Mouse (Mus musculus): ENCODE data around the gene Cdk5.

Cdk5 gene

DNA sequence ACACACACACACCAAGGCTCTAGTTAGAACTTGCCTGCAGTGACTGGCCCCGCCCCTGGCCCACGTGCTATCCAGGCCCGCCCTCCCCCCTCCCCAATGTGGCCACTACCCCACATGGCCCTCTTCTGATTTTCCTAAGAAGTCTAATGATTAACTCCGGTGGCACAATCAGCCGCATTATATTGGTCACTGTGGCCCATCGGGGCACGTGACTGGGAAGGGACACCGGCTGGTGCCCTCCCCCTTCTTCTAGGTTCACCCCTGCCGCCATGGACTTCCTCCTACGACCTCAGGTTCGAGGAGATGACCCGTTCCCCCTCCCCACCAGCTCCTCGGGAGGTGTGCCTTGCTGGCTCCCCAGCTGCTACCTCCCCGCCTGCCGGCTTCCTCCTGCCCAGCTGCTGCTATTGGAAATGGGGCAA lies 4.7 kb upstream of the Cdk5 start:
- no peak for DNase-seq (ENCODE audit: low spot score)

DNA sequence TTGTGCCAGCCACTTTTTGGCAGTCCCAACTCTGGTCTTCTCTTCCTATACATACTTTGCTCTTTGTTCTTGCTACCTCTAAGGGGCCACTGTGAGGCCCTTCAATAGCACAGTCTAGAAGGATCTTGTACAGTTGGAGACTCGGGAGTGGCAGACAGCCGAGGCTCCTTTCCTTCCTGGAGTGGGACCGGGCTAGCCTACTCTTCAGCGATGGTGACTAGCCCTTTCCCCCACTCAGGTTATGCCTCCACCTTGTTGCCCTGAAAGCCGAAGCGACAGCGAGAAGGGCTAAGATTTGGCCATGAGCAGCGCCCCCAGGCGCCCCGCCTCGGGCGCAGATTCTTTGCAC lies 3.9 kb upstream of the Cdk5 start:
- DNase-seq (ENCODE audit: low spot score) = no peak

DNA sequence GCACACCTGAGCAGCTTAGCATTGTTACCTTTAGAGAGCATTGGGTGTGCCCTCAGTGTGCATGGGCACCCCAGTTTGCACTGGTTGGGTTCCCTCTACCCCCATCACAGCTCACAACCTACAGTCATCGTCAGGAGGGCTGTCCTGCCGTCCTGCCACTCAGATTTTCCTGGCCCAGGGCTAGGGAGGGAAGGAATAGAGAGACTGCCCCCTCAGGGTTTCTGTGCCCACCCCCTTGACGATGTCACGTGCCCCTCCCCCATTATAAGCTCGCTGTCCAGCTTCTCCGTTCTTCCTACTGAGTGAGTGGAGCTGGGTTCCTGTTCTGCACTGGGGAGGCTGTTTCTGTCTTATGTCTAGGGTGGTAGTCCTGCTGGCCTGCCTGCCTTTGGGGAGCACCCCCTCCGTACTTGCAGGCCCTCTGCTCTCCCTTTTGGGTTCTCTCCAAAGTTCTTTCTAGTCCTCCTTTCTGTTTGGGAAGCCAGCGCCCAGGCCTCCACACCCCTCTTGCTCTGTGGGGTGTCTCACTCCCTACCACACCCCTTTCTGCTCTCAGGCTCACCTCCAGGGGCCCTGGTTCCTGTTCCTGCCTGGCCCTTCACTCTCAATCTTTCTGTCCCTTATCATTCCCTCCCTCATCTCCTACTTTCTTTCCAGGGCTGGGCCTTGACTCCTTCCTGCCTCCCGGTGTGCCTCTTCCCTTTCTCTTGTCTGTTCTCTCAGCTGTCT lies 3.4 kb upstream of the Cdk5 start:
- no peak for DNase-seq (ENCODE audit: low spot score)

DNA sequence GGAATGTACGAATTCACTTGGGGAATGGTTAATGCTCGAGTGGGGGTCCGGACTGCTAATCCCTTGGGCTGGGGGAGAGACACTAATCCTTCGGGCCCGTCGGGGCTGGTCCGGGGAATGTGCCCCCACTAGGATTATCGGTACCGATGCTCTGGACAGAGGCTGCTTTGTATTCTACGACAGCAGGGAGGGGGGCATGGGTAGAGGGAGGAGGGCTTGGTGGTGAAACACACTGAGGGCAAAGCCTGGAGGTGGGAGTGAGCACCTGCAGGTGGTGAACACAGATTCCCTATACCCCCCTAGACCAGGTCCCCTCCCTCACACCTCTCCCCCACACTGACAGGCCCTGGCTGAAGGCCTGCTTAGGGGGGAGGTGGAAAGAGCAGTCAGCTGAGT lies 2.7 kb upstream of the Cdk5 start:
- DNase-seq (ENCODE audit: low spot score) = no peak

DNA sequence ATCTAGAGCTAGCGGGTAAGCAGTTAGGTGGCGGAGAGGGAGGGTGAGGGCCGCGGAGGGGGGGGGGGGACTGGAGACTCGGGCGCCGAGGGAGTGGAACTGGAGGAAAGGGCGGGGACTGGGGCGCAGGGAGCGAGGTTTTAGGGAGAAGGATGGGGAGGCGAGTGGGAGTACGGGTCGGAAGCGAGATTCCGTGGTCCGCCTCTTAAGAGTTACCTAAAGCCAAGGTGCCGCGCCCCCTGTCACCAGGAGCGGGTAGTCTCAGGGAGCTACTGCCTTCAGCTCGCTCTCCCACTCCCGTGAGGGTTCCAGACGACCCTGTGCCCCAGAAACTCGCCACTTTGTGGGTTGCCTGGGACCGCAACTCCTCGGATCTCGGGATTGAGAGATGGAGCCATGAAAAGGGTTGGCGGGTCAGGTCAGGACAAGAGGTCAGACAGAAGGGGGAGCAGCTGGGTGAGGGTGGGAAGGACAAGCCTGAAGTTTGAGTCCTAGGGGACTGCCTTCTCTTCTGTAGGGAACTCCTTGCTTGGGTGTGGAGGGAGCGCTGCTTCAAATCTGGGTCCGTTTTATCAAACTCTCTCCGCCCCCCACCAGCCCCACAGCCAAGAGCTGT lies 2.2 kb upstream of the Cdk5 start:
- DNase-seq (ENCODE audit: low spot score) = peak; percentile 43

DNA sequence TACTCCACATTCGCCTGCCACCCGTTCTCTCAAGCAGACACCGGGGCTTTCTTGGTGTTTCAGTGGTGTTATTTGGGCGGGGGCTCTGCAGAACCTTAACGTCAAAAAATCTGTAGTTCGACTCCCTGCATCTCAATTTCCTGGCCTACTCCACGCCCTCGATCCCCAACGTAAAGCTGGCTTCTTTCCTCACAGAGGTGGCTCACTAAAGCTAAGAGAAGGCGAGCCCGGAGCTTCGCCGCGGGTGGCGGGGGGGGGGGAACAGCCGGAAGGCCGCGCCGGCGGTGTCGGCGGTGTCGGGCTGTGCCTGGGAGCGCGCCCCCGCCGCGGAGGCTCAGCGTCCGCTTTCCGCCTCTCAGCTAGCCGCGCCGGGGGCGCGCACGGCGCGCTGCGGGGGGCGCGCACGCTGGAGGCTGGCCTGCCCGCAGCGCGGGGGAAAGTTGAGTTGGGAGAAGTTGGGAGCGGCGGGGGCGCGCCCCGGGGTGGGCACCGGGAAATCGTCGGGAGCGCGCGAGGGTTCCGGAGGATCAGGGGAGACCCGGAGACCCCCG lies 1.6 kb upstream of the Cdk5 start:
- peak; percentile 74 for DNase-seq (ENCODE audit: low spot score)

DNA sequence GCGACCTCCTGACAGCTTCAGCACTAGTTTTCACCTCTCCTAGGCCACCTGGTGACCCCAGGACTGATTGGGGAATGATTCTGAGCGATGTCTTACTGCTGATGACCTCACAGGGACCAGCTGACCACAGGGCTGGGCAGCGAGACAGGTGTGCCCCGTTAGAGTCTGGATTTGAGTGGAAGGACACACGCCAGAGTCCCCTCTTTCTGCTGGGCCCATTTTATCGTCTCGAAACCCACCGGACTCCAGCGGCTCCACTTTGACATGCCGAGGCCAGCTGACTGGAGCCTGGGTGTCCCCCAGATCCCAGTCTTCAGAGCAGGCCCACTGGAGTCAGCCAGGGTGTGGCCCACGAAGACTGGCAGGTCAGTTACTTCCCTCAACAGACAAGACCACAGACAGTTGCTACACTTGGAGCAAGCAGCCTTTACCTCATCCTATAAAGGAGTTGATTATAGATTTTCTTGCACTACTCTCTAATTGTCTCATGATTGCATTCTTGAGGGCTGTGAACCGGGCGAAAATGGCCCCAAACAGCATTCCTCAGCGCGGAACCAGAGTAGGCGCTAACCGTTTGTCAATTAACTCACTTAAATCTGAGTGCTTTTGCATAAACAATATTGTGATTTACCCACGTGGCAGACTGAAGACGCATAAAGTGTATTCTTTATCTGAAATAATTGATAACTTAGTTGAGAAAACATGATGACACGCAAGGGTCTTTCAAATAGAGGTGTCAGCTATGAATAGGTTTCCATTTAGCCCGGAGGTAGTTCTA lies 863 bp upstream of the Cdk5 start:
- DNase-seq (ENCODE audit: low spot score) = peak; percentile 40

DNA sequence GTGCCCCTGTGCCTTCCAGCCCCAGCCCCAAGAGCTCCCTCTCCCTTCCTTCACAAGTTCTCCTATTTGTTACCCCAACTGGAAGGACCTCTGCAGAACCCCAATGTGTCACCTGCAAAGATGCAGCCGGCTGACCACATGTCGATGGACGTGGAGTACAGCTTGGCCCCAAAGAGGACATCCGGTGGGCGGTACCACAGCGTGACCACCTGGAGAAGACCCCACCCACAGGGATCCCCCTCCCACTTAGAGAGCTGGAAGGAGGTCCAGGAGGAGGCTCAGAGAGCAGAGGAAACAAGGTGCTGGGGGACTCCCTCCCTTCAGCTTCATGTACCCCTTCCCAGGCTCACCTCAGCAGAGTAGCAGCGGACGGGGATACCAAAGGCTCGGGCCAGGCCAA lies 2.9 kb downstream of the Cdk5 start:
- no peak for DNase-seq (ENCODE audit: low spot score)

DNA sequence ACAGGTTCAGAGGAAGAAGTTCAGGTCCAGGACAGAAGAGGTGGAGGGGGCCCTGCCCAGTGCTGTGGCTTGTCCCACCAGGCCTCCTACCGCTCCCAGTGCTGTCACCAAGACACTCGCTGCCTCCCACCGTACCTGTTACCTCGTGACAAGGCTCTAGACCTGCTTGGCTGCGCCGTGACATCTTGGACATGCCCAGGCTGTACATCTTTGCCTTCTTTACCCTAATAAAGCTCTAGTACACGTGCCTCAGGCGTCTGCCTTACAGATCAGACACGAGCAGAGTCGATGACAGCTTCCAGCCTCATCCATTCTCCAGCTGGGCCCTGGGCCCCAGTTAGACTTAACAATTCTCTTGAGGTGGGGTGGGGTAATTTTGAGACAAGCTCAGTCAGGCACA lies 5.7 kb downstream of the Cdk5 start:
- DNase-seq (ENCODE audit: low spot score) = no peak

DNA sequence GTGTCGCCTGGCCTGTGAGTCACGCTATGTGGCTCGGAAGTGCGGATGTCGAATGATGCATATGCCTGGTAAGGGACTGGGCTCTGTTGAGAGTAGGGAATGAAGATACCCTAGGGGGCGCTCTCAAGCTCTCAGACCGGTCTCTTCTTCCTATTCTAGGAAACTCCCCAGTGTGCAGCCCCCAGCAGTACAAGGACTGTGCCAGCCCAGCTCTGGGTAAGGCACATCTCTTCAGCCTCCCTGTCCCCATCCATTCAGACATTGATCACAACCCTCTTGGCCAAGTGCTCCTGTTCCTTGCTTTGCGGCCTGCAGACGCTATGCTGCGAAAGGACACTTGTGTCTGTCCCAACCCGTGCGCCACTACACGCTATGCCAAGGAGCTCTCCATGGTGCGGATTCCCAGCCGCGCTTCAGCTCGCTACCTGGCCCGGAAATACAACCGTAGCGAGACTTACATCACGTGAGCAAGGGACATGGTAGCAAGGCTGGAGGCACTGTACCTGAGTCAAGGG lies 7.1 kb downstream of the Cdk5 start:
- DNase-seq (ENCODE audit: low spot score) = peak; percentile 66

DNA sequence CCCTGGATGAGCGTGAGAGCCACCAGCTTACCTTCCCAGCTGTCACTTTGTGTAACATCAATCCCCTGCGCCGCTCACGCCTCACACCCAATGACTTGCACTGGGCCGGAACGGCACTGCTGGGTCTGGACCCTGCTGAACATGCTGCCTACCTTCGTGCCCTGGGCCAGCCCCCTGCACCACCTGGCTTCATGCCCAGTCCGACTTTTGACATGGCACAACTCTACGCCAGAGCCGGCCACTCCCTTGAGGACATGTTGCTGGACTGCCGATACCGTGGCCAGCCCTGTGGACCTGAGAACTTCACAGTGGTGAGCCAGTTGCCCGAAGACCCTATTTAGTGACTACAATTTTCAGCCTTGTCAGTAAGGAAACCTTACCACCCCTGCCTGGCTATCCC lies 9.4 kb downstream of the Cdk5 start:
- no peak for DNase-seq (ENCODE audit: low spot score)

DNA sequence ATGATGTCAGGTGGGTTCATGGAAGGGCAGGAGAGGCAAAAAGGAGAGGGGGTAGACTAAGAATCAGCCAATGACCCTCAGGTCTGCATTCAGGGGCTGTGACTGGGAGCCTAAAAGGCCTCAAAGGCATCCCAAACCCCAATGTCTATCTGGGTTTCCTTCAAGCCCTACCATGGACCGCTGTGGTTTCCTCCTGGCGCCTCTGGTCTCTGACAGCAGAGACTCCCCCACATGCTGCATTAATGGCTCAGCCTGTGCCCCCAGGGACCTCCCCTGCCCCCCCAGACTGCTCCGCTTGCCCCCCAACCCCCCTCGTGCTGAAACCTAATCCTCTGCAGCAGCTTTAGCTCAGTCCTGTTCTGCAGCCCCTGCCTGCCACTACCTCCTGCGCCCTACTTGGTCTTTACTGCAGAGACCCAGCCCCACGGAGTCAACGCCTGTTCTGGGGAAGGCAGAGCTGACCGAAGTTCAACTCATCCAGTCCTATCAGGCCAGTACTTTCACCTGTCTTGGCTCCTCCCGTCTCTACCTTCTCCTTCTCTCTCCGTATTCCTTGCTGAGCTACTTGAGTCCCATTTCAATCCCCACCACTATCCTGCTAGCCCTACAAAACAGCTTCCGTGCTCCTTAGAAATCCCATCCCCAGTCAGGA lies 10.2 kb downstream of the Cdk5 start, which contains the start of gene Asic3:
Gene Asic3 (plus strand): TSS at position 351 of the 652 bp plus-strand sequence.
- DNase-seq (ENCODE audit: low spot score) = no peak

DNA sequence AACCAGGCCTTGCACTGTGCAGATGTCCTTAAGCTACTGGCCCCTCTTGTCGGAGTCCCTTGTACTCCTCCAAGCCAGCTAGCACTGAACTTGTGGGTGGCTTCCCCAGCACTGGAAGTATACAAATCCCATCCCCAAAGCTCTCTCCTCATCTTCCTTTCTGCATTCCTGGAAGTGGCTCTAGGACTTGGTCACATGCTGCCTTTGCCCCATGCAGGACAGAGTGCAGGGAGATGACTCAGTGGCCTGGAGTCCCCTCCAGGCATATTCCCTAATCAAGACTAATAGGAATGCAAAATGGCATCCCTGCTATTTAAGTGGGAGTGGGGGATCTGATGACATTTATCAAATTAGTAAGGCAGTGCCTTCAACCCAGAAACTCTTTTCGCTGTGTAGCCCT lies 11.3 kb downstream of the Cdk5 start:
- DNase-seq (ENCODE audit: low spot score) = no peak

DNA sequence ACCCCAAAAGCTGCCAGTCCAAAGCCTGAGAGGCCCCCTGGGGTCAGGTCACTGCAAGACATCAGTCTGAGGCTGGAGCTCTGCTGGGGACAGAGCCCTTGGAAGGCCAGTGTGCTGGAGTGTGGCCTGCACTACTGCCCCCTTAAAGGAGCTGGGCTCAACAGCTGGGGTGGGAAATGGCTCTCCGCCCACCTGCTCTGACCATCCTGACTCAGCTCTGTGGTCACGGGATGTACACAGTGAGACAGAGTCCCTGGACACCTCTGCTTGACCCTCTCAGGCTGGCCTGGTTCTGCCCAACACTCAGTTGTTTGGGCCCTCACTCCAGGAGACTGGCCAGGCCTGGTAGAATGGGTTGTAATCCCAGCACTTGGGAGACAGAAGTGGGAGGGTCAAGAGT lies 13.9 kb downstream of the Cdk5 start:
- DNase-seq (ENCODE audit: low spot score) = no peak

DNA sequence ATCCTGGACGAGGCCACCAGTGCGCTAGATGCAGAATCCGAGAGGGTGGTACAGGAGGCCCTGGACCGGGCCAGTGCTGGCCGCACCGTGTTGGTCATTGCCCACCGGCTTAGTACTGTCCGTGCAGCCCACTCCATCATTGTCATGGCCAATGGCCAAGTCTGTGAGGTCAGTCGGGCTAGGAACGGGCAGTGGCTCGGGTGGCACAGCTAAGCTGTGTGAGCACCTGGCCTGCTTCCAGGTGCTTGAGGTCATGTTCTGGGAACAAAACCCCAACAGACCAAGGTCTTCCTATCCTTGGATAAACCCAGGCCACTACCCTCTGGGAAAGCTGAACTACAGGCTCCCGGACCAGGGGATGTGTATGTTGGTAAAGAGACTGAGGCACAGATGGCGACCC lies 14.7 kb downstream of the Cdk5 start:
- DNase-seq (ENCODE audit: low spot score) = no peak

DNA sequence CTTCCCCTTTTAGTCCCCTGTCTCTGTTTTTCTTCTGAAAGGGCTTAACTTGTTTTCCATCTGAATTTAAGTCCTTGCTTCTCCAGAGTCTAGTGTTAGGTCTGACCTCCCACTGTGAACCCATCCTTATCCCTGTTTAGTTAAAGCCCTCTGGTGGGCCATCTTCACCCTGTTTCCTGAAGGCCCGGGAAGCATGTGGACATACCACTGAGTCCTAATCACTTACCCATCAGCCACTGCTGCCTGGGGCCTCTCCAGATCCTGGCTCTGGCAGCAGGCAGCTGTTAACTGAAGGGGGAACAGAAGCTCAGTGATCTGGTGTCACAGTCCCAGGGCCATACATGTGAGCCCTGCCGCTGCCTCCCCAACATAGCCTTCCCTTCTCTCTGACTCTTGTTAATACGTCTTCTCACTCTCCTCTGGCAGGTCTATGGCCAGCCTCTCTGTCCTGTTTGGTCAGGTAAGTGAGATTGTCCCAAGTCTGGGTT lies 17.9 kb downstream of the Cdk5 start:
- DNase-seq (ENCODE audit: low spot score) = no peak

DNA sequence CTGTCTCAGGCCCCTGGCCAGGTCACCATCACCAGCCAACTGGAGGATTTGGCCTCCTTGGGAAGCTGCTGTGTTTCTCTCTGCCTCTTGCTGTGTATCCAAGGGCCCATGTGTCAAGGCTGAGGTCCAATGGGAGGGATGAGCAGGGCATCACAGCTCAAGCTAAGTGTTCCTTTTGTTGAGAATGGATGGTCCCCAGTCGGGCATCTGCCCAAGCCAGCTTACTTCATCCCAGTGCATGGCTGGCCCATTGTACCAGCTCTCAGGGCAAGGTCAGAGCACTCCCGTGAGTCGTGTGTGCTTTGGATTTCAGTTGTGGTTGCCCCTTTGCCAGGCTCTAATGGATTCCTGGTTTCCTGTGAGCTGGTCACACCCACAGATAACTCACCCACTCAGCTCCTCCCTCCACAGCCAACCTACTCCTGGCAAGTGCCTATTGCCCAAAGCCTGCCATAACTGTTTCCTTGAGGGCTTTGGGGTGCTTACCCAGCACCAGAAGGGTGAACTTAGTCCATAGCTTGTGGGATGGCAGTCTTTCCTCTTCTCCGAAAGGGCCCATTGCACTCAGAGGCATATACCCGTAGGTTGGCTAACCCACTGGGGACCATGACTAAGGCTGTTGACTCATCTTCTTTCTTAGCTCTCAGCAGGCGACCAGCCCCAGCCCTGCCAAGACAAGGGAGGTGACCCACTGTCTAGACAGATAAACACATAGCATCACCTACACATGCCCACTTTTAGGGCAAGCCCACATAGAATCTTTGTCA lies 18.6 kb downstream of the Cdk5 start:
- DNase-seq (ENCODE audit: low spot score) = no peak

DNA sequence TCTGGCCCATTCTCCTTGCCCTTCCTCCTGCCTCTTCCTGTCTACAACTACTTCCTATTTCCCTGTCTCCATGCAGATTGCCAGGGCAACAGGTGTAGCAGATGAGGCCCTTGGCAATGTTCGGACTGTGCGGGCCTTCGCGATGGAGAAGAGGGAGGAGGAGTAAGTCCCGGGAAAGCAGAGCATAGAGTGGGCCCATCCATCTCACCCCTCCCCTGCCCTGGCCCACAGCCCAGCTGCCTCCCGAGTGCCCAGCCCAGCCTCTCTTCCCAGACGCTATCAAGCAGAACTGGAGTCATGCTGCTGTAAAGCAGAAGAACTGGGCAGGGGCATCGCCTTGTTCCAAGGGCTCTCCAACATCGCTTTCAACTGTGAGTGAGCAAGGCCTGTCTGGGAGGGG lies 21.4 kb downstream of the Cdk5 start:
- DNase-seq (ENCODE audit: low spot score) = no peak

DNA sequence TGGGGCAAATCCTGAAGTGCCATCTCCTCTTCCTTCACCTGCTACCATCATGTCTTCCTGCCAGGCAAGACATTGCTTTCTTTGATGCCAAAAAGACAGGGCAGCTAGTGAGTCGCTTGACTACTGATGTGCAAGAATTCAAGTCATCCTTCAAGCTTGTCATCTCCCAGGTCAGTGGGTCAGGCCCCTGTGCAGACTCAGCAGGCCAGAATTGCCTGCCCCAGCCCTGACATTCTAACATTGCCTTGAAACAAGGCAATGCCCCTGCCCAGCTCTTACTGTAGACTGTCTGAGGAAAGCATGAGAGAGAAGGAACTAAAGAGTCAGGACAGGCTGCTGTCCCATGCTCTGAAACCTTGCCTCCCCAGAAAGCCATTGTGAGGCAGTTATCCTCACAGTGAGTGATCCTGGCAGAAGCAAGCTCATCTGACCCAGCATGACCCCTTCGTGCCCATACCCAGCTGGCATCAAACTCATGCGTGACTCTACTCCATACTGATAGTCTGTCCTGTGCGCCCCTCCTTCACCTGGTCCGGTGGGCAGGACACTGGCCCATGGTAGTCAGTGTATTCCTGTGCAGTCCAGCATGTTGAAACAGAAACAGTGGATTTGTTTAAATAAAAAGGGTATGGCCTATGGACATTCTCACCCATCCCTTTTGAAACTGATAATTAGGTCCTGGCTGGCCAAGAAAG lies 22.3 kb downstream of the Cdk5 start:
- DNase-seq (ENCODE audit: low spot score) = no peak

DNA sequence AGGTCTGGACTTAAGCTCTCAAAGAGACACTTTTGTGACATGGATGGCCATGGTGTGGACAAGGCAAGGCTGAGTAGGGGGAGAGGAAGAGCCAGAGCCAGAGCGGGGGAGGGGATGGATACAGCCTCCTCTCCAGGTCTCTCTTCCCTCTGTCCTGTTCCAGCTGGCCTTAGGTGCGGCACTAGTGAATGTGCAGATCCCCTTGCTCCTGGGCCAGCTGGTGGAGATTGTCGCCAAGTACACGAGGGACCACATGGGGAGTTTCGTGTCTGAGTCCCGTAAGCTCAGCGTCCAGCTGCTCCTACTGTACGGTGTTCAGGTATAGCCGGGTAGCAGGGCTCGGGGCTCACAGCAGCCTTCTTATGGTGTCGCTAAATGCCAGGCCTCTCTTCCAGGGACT lies 23.0 kb downstream of the Cdk5 start:
- no peak for DNase-seq (ENCODE audit: low spot score)

DNA sequence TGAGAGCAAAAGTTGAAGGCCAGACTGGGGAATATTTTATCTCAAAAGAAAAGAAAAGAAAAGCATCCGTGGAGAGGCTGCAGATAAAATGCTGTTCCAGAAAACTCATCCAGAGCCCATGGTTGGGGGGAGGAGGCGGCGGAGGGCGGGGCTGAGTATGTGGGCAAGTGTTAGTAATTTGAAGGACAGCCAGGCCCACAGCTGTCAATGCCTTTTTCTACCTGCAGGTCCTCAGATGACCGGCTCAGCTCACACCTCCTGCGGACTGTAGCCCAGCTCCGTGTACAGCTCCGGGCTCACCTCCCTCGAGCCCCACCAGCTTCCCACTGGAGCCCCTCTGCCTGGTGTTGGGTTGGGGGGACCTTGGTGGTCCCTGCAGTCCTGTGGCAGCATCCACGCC lies 23.6 kb downstream of the Cdk5 start:
- no peak for DNase-seq (ENCODE audit: low spot score)
